Mouse (Mus musculus): ENCODE measurements around the gene Pnmt. TPM values are rescaled to one million over a fixed set of nuclear protein-coding genes. Genes with fewer than 3 reads are reported as not detected.

Gene Pnmt
- total RNA-seq (2021), result under 1 TPM; 0.39 to 0.73 TPM

DNA sequence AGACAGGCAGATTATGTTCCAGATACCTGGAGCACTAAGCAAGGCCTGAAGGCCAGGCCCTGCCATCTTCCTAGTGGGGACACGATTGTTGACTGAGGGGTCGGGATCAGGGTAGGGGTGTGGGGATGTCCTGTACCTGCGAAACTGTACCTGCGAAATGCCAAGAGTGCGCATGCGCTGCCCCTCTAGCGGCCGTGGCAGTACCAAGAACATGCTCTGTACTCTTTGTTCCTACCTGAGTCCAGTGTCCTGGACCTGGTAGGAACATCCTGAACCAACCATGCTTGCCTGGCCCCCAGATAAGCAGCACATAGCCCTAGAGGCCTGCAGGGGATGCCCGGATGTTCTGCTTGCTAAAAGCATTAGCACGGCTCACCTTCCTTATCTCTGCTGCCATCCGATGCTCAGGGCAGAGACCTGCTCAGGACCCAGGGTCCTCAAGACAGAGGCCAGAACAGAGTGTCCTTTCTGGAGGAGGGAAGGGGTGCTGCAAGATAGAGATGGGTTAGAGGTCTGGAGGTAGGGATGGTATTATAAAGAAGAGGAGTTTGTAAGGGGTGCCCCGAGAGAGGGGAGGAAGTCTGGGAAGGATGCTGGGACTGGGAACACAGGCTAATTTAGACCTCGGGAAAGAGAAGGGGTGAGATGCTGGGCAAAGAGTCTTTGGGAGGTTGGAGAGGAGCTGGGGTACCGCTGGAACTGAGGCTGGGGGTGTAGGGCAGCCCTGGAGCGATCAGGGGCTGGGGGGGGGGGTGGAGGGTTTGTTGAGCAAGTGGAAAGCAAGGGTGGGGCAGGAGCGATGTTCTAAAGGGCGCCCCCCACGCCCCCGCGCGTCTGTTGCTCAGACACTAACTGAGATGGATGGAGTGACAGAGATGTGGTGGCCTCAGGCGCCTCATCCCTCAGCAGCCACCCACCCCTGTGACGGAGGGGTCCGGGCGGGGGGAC lies at the start of gene Pnmt:
TSS of gene Pnmt (plus strand) at position 813 of the 948 bp plus-strand sequence.
- intact Hi-C loops (cut with DNase I), result no loop called here
- DNase-seq (ENCODE audit: low spot score in 2 of 2), result no peak

DNA sequence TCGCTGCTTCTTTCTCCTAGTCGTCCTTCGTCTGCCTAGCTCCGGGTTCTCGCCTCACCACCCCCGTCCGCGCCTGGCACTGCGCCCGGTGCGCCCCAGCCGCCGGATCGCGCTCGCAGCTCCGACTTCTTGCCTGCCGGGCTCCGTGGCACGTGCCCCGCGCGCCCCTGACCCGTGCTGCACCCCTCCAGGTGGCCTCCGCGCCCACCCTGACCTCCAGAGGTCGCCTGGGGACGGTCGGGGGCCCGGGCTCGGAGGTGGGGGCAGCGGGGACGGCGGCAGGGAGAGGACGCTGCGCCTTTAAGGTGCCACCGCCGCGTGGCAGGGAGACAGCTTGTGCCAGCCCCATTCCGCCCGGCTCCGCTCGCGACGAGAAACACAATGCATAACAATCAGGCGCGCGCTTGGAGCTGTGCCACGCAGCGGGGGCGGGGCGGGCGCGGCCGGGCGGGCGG lies 47.7 kb upstream of the Pnmt start:
- peak; percentile 85 to 91 for DNase-seq (ENCODE audit: low spot score in 2 of 2)
- intact Hi-C loops (cut with DNase I), result no loop called here

DNA sequence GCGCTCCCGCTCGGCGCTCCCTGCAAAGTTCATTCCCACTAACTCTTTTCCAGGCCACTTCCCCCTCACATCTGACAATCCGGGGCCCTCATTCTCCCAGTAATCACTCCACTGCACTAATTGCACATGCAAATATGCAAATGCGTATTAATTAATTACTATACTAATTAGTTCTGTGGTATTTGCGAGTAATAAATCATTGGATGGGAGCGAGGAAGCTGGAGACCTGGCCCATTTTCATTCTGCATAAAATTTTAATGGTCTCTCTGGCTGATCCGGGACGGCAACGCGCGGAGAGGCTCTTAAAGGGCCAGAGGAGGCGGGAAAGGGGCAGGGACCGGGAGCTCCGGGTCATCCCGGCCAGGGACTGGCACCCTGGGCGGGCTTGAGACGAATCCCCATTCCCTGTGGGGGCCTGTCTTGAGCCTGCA lies 47.2 kb upstream of the Pnmt start:
- intact Hi-C loops (cut with DNase I), result no loop called here
- peak in 1 of 2 experiments; percentile 53 for DNase-seq (ENCODE audit: low spot score in 2 of 2)

- intact Hi-C loops (cut with DNase I), result loop anchor here (5.0 kb wide), 1 partner anchor 98 kb away; the partner anchor contains the start of gene Mien1
- no peak for DNase-seq (ENCODE audit: low spot score in 2 of 2)
Measured at GRCm38 (mm10) chr11:98339679-98340287, 46.5 kb upstream of the Pnmt start.

GRCm38 (mm10) chr11:98340597-98340996 lies 45.7 kb upstream of the Pnmt start:
- intact Hi-C loops (cut with DNase I), result loop anchor here (5.0 kb wide), 1 partner anchor 97 kb away; the partner anchor contains the start of gene Mien1
- no peak for DNase-seq (ENCODE audit: low spot score in 2 of 2)

DNA sequence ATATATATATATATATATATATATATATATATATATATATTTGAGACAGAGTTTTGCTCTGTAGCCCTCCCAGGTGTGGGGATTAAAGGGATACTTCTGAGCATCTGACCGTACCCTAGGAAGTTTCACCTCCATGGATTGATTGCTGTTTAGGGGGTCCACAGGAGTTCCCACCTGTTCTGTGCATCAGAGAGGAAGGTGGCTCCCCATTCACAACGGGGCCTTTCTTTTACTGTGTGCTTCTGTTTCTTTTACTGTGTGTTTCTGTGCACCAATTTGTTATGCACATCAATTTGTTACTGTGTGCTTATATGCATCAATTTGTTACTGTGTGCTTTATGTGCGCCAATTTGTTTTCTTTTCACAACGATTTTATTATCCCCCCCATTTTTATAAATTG lies 45.1 kb upstream of the Pnmt start:
- no peak for DNase-seq (ENCODE audit: low spot score in 2 of 2)
- intact Hi-C loops (cut with DNase I), result loop anchor here (5.0 kb wide), 1 partner anchor 96 kb away; the partner anchor contains the start of gene Mien1

GRCm38 (mm10) chr11:98342000-98342945 lies 44.0 kb upstream of the Pnmt start:
- DNase-seq (ENCODE audit: low spot score in 2 of 2), result peak; percentile 98
- intact Hi-C loops (cut with DNase I), result loop anchor here (1.0 to 5.0 kb wide), 5 partner anchors 31 to 115 kb away; partner anchors contain the start of gene Mien1

DNA sequence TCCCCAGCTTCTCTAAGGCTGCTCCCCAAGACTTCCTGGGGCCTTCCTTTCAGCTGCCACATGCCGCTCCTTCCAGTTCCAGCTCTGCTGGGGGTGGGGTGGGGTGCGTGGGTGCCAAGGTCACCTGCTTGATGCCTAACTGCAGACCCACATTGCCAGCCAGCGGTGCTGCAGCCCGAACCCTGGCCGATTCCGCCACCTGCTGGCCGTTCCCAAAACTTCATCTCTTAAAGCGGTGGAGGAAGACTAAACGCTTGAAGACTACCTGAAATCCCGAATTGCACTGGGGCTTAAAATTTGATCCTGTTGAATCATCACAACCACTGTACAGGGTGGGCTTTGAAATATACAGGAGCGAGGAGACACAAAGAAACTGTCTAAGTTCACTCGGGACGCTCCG lies 41.0 kb upstream of the Pnmt start:
- DNase-seq (ENCODE audit: low spot score in 2 of 2), result peak; percentile 80 to 88
- intact Hi-C loops (cut with DNase I), result no loop called here

DNA sequence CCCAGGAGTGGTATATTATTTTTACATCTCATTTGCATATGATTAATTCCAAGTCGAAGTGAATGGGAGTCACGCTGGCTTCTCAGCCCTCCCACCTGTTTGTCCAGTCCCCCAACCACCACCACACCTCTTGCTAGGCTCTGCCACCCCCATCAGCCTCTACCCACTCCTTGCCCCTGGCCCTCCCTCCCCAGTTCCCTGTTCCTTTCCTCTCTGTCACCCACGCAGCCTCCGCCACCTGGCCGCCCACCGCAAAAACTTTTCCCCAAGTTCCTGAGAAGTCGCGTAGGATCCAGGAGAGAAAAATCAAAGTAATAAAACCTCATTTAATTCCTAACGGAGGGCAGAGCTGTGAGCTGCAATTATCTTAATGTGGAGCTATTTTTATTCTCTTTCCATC lies 40.1 kb upstream of the Pnmt start:
- DNase-seq (ENCODE audit: low spot score in 2 of 2), result peak in 1 of 2 experiments; percentile 59
- intact Hi-C loops (cut with DNase I), result no loop called here

- intact Hi-C loops (cut with DNase I), result no loop called here
- no peak for DNase-seq (ENCODE audit: low spot score in 2 of 2)
Measured at GRCm38 (mm10) chr11:98347385-98348082, 38.7 kb upstream of the Pnmt start.

DNA sequence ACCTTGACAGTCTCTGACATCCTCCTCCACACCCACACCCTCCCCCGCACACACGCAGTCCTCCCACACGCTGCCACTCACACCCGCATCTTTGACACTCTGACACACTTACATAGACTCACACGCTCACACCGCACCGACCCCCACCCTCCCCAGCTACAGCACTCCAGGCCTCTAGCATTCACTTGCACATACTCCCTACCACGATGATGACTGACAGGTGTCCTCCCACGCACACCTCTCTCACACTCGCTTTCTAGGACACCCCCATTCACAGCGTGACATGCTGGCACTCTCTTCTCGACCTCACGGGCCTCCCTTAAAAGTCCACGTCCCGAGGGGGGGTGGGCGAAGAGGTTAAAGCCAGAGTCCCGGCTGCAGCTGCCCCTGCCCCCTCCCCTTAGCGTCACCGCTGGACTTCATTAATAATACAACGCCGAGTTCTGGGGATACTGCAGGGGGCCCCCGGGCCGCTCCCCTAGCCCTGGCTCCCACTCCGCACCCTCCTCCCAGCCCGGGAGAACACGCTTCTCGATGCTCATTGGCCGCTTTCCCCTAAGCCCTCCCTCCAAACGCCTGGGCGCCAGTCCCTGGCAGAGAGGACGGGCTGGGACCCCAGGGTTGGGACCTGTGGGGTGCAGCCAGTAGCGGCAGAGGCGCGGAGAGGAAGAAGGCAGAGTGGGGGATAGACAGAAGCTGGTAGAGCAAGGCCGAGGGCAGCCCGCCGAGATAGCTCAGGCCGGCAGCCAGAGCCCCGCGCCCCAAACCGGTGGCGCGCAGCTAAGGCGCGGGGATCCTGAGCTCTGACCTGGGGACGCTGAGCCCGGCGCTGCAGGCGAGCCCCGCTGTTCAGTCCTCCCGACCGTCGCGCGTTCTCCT lies 37.9 kb upstream of the Pnmt start, which contains the start of gene Ppp1r1b:
TSS of gene Ppp1r1b (plus strand) at position 322 of the 879 bp plus-strand sequence.
- intact Hi-C loops (cut with DNase I), result no loop called here
- DNase-seq (ENCODE audit: low spot score in 2 of 2), result peak; percentile 72 to 76

DNA sequence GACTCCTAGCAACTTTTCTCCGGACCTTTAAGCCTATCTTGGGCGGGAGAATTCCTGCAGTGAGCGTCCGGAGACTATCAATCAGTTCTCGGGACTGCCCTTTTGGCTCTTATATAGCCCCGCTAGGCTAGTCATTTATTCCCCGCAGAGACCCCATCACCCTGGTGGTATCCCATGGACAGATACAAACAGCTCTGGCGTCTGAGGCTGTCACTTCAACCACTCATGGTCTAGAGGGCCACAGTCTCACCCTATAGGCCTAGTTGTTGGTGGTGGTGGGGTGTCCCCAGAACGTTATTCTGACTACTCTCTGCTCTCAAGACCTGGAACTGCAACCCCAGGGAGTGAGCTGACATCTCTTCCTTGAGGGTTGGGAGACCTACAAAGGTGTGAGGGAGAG lies 36.9 kb upstream of the Pnmt start:
- no peak for DNase-seq (ENCODE audit: low spot score in 2 of 2)
- intact Hi-C loops (cut with DNase I), result no loop called here

- intact Hi-C loops (cut with DNase I), result no loop called here
- no peak for DNase-seq (ENCODE audit: low spot score in 2 of 2)
Measured at GRCm38 (mm10) chr11:98352272-98352990, 33.8 kb upstream of the Pnmt start.

DNA sequence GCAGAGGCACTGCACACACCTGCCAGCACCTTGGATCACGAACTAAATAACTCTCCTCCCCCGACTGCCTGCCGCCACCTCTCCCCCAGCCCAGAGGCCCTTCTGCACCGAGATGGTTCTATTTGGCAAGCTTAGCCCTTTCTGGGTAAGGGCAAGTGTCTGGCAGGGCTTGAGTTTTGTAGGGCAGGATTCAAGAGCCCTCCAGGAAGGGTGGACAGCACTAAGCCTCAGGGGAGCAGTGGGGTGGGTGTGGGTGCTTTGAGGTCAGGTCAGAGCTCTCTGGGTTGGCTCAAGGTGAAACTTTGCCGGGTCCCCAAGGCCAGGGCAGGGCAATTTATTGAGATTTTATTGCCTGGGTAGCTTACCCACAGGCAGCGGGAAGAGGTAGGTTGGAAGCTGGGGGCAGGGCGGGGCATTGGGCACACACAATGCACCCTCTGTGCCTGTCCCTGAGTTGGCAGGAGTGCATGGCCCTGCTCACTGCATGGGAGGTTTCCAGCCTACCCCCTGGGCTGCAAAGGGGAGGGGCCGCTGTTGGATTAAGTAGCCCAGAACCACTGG lies 32.5 kb upstream of the Pnmt start:
- peak in 1 of 2 experiments; percentile 70 for DNase-seq (ENCODE audit: low spot score in 2 of 2)
- intact Hi-C loops (cut with DNase I), result no loop called here

- peak in 1 of 2 experiments; percentile 83 for DNase-seq (ENCODE audit: low spot score in 2 of 2)
- intact Hi-C loops (cut with DNase I), result no loop called here
Measured at GRCm38 (mm10) chr11:98354445-98354844, 31.8 kb upstream of the Pnmt start.

- intact Hi-C loops (cut with DNase I), result no loop called here
- peak; percentile 60 to 80 for DNase-seq (ENCODE audit: low spot score in 2 of 2)
Measured at GRCm38 (mm10) chr11:98355732-98356299, 30.4 kb upstream of the Pnmt start.
